Mouse (Mus musculus): ENCODE results near the gene Cdca4.

DNA sequence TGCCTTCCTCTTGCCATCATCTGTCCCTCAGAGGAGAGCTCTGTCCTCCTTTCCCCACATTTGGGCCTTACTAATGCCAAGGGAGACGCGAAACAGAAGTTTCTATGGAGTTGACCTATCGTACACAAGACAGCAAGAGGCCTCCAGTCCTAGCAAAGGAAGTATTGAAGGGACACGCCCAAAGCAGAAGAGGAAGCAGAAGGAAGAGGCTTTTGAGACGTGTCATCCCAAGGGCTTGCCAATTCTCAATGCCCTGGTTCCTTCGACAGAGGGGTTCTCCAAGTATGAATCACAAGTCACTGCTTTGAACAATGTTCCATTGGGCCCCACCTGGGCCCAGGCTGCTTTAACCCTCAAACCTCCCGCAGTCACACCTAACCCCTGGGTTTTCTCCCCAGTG lies 35.6 kb upstream of the Cdca4 start:
- TF ChIP-seq TAL1 (IDR thresholded peaks at IDR 0.05; ENCODE audit: low read length), result no peak
- no peak for TF ChIP-seq GATA1 (IDR thresholded peaks at IDR 0.05; ENCODE audit: low read length)
